Mouse (Mus musculus) ZHBTc4 (cell line): ENCODE measurements around the gene Crip1.
"Not testable (repeated sequence)": the region's sequence is repeated elsewhere in the genome, so short reads cannot be mapped to it uniquely, and the experiment has no call there.

ENCODE experiments used
- DNase-seq: peaks from one replicate; pipeline ENCODE4 v3.0.0-alpha.2; 2011; ENCODE audit warnings: low read depth, low spot score

The Crip1 gene

DNA sequence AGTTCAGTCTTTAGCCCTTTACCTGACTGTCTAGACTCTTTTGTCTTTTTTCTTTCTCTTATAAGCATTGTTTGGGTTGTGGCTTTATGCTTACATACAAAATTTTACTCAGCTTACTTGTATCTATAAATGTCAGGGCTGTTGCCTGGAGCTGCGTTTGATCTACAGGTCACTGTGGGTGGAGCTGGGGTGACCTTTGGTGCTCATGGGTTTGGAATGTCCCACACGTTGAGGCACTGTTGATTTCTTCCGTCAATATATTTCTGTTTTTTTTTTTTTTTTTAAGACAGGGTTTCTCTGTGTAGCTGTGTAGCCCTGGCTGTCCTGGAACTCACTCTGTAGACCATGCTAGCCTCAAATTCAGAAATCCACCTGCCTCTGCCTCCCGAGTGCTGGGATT, 34.9 kb downstream of the Crip1 start:
- DNase-seq = no peak

DNA sequence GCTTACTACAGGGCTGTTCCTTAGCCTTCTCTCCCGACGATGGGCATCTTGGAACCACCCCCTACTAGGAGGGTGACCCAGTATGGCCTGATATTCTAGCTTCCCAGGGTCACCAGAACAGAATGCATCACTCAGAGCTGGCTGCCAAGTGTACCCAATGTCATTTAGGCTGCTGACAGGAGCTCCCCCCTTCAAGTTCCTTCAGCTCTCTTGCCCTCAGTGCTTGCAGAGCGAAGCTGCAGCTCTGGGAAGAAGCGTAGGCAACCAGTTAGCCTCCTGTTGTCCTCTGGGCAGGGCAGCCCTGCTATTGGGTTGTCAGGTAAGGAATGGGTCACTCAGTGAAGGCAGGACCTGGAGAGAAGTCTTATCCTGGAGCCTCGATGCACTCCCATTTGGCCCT, 38.8 kb downstream of the Crip1 start:
- DNase-seq = no peak

DNA sequence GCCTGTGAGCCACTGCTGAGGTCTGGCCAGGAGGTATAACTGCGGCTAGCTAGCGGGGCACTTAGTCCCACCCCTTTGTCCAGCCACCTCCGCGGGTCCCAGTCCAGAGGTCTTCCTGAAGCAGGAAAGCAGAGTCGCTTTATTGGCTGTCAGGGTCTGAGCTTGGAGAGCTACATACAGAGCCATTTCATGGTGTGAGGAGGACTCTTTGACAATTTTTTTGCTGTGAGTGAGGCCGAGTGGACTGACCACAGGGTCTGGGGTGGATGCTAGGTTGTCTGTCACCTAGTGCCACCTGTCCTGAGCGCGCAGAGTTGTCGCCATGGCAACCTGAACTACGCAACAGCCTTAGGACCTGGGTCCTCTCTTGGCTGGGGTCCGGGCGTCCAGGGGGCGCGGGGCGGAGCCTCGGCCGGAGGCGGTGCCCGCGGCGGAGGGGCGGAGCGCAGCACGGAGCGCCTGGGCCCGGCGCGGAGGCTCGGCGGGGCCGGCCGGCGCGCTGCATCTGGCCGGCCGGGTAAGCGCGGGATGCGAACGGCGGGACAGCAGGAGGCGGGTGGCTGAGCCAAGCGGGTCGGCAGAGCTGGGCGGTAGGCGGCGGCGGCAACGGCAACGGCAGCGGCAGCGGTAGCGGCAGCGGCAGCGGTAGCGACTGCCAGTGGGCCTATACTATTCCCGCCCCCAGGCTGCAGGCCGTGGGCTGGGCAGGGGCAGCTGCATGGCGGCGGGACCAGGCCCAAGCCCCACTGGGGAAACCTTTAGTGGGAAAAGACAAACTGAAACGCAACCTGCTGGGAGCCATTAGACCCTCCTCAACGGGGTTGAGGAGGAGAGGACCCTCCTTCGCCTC, 39.6 kb downstream of the Crip1 start, which contains the start of gene Tmem121:
TSS of gene Tmem121 (plus strand) at position 489 of the 850 bp plus-strand sequence.
- DNase-seq = peak; percentile 44

DNA sequence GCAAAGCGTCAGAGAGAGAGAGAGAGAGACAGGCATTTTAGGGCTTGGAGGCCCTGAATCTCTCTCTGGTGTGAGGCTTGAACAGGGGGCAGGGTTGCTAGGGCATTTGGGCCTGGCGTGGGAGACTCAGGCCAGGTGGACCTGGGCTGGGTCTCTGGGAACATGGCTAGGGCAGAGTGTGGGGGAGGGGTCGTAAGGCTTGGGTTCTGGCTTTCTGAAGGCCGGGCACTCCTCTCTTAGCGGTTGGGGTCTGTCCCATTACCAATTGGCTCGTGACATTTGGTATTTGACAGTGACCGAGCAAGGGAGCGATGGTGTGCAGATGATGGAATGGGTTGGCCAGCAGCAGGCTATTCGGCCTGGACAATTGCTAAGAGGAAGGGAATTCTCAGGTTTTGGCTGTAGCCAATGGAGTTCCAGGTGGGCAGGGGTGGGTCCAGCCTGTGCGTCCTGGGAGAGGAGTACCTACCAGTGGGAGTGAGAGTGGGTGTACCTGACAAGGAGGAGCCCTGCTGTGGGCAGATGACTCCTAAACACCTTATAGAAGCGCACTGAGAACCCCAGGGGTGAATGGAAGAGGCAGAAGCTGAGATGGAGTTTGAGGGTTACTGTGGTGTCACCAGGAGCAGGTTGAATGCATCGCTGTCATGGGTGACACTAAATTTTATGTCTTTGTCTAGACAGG, 40.4 kb downstream of the Crip1 start:
- DNase-seq = no peak

DNA sequence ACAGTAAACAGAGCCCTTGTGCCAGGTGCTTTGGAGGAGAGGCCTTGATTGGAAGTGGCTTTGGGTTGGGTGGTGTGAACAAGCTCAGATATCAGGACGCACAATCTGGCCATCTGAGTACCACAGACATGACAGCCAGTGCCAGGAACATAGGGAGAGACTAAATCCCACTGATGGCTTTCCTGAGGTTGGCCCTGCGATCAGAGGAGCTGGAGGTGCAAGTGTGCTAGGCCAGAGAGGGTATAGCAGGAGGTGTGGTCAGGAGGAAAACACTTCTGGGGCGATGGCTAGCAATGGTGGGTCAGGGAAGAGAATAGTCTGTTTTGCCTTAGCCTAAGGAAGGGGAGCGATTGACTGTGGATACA, 40.9 kb downstream of the Crip1 start:
- no peak for DNase-seq

DNA sequence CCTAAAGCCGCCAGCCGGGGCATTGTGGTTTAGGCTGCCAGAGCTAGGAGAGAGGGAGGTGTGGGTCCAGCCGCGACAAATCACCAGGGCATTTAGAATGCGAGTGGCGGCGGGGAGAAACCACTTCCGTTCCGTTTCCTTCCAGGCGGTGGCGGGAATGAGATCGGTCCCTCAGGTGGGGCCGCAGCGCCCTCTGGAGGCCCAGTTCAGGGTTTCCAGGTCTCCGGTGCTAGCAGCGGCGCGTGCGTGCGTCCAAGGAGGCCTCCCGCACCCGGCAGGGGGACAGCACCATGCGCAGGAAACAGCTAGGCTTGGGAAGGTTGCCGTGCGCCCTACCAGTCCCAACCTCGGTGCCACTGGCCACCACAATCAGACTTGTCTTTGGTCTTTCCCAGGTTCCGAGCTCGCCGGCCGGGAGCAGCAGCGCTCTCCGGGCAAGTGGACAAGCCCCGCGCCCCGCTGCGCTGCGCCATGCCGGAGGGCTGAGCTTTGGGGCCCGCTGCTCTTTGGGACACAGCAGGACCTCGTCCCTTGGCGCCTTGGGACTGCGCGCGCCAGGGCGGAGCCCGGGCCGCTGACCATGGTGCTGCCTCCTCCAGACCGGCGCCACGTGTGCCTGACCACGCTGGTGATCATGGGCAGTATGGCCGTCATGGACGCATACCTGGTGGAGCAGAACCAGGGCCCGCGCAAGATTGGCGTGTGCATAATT, 41.6 kb downstream of the Crip1 start:
- DNase-seq = peak; percentile 90

DNA sequence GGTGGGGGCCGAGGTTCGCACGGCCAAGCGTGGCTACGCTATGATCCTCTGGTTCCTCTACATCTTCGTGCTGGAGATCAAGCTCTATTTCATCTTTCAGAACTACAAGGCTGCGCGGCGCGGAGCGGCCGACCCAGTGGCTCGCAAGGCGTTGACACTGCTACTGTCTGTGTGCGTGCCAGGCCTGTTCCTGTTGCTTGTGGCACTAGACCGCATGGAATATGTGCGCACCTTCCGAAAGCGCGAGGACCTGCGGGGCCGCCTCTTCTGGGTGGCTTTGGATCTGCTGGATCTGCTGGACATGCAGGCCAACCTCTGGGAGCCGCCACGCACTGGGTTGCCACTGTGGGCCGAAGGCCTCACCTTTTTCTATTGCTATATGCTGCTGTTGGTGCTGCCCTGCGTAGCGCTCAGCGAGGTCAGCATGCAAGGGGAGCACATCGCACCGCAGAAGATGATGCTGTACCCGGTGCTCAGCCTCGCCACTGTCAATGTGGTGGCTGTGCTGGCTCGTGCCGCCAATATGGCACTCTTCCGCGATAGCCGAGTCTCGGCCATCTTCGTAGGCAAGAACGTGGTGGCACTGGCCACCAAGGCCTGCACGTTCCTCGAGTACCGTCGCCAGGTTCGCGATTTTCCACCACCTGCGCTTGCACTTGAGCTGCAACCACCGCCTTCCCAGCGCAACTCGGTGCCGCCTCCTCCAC, 42.4 kb downstream of the Crip1 start:
- peak; percentile 19 for DNase-seq

DNA sequence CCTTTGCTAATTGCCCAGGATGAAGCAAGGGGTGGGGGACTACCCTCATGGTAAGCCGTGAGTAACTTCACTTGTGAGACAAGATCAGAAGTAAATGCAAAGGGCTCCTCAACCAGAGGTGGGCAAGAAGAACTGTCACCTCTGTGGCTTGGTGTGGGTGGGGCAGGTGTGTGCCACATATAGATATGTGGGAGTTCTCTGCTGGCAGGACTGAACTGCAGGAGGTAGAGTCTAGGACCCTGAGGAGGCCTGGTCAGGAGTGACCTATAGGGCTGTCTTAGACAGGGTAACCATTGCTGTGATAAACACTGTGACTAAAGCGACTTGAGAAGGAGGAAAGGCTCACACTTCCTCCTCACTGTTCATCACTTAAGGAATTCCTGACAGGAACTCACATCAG, 47.3 kb downstream of the Crip1 start:
- no peak for DNase-seq

DNA sequence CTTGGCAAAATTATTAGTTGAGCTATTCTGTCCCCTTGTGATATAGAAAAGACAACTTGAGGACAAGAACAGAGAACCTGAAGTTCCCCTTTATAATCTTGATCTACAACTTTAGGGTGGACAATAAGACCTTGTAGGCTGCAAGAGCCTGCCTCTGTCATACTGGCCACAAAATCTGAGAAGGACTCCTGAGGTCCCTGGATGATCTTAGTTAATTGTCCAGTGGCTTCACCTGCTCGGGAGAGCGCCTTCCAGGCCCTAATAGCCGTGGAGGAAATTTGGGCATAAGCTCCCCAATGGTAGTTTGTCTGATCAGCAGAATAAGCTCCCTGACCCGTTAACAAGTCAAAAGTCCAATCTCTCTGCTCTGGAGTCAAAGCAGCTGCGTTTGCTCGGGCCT, 53.0 kb downstream of the Crip1 start:
- DNase-seq = not testable (repeated sequence)

DNA sequence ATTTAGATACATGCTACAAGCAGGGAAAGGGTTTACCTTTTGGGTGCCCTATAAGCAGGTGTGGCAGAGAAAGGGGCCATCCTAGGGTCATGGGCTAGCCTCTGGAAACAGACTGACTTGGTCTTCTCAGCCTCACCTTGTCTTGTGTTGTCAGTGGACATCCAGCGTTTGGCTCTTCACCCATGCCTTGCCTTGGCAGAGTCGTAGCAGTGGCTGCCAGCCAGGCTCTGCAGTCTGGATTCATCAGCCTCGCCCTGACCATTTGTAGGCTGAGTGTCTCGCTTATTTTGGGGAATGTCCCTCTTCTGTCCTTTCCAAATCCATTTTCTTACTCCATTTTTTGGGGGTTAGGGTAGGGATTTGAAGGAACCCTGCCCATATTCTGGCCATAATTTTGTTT, 55.2 kb downstream of the Crip1 start:
- no peak for DNase-seq

DNA sequence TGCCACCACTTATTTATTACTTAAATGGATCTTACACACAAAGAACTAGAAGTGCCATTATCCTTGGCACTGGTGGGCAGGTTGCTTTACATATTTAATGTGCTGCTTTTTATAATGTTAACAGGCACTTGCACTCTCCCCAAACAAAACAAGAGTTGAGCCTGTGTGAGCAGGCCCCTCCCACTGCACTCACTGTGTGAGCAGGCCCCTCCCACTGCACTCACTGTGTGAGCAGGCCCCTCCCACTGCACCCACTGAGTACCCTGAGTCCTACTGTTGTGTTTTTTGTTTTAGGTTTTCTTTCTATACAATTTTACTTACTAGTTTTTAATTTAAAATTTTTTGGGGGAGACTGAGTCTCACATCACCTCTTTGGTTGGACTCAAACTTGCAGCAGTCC, 55.9 kb downstream of the Crip1 start:
- peak; percentile 71 for DNase-seq
